Mouse (Mus musculus): ENCODE results near the gene Olfr313.
"Not testable (repeated sequence)": the region's sequence is repeated elsewhere in the genome, so short reads cannot be mapped to it uniquely, and the experiment has no call there.

DNA sequence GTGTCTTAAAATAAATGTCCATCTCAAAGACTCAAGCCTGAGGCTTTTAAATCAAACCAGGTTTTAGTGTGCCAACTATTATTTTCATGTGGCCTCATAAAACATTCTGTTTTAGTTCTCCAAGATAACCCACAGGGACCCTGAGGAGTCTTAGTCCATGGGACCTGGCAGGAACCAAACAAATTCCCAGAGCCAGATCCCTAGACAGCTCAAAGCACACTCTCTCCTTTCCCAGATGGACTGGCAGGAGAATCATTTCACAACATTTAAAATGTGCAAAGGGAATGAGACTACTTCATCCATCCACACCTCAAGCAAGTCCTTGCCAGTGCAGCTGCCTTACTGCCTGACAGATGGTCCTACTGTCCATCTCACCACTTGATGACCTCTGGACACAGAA, 24.2 kb downstream of the Olfr313 start, which contains the start of gene Olfr311:
- not testable (repeated sequence) for TF ChIP-seq CTCF (IDR thresholded peaks at IDR 0.05; ENCODE audit: extremely low read depth, insufficient read depth, insufficient read length, insufficient replicate concordance); POLR2A (IDR thresholded peaks at IDR 0.05; ENCODE audit: low read depth, low read length)
